Mouse (Mus musculus): ENCODE measurements at regions not wholly inside any gene's neighbourhood (a gene's known extent, or its start where the extent isn't known, plus 50 kb on each side); places are given as distances from the start of the nearest gene placed in this dataset.

DNA sequence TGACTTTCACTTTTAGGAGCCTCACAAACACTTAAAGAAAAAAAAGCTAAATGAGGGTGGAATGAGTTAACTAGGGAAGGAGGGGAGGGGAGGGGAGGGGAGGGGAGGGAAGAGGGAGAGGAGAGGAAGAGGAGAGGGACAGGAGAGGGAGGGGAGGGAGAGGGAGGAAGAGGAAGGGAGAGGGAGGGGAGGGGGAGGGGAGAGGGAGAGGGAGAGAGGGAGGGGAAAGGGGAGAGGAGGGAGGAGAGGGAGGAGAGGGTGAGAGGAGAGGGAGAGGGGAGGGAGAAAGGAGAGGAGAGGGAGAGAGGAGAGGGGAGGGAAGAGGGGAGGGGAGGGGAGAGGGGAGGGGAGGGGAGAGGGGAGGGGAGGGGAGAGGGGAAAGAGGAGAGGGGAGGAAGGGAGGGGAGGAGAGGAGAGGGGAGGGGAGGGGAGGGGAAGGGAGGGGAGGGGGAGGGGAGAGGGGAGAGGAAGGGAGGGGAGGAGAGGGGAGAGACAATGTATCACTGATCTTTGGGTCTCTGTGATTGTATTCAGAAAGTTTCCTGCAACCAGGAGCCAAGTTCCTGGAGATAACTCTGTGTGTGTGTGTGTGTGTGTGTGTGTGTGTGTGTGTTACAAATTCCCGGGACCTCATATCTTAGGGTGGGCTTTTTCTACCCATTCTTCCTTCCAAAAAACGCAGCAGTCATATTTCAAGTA is 168.3 kb downstream of the Ly86 start:
- Histone ChIP-seq H3K27me3 (replicated peaks) (no peaks in the 10 kb centered on the region), H3K4me1 (ENCODE audit: control insufficient read depth in 1 of 2, insufficient read depth in 2 of 2) (peaks cover 0 to 6% of the 10 kb centered on the region in 2 experiments; a peak in 1 of 4 replicates), H3K79me2 (replicated peaks; ENCODE audit: control insufficient read depth, extremely low read depth, insufficient read depth, poor library complexity, severe bottlenecking) (no peaks in the 10 kb centered on the region), H3K4me2 (ENCODE audit: insufficient read depth, low read depth, poor library complexity, severe bottlenecking) (no peak overlapping the region), H3K27ac (ENCODE audit: insufficient read depth, low read depth) (no peak overlapping the region), H3K36me3 (replicated peaks in 1 of 2; ENCODE audit: control insufficient read depth in 1 of 2, insufficient read depth in 1 of 2, low read length in 1 of 2) (no peaks in the 10 kb centered on the region), H3K9ac (ENCODE audit: insufficient read depth, low read depth) (no peak overlapping the region), H3K4me3 (replicated peaks in 1 of 3; ENCODE audit: low read depth in 2 of 3, low read length in 2 of 3, poor library complexity in 1 of 3) (no peak overlapping the region), H3K9me3 (replicated peaks; ENCODE audit: low read length) (no peaks in the 10 kb centered on the region)
- dilution Hi-C loops (cut with MboI; ENCODE audit: extremely low pct_ligation_motif_present, extremely low pct_unique_long_range_greater_than_20kb, low sequenced_read_pairs) = no loop called here
- DNase-seq (ENCODE audit: extremely low read depth) = no peak
- TF ChIP-seq MYC (IDR thresholded peaks at IDR 0.05; ENCODE audit: low read depth, low read length) (no peak), JUND (conservative IDR thresholded peaks at IDR 0.05; ENCODE audit: low read depth, low read length) (no peak), CHD1 (IDR thresholded peaks at IDR 0.05; ENCODE audit: low read depth, low read length) (no peak), PAX5 (IDR thresholded peaks at IDR 0.05; ENCODE audit: low read length) (no peak), EP300 (IDR thresholded peaks at IDR 0.05; ENCODE audit: low read length) (no peak), RCOR1 (conservative IDR thresholded peaks at IDR 0.05; ENCODE audit: low read depth, low read length) (no peak), ELF1 (IDR thresholded peaks at IDR 0.05; ENCODE audit: low read depth, low read length) (no peak), JUN (IDR thresholded peaks at IDR 0.05; ENCODE audit: insufficient read depth, low read depth, low read length) (no peak), E2F4 (IDR thresholded peaks at IDR 0.05; ENCODE audit: insufficient replicate concordance, low read depth, low read length) (no peak)
- in situ Hi-C loops (cut with MboI; ENCODE audit: low pct_ligation_motif_present, low pct_unique_long_range_greater_than_20kb, low sequenced_read_pairs) = no loop called here

DNA sequence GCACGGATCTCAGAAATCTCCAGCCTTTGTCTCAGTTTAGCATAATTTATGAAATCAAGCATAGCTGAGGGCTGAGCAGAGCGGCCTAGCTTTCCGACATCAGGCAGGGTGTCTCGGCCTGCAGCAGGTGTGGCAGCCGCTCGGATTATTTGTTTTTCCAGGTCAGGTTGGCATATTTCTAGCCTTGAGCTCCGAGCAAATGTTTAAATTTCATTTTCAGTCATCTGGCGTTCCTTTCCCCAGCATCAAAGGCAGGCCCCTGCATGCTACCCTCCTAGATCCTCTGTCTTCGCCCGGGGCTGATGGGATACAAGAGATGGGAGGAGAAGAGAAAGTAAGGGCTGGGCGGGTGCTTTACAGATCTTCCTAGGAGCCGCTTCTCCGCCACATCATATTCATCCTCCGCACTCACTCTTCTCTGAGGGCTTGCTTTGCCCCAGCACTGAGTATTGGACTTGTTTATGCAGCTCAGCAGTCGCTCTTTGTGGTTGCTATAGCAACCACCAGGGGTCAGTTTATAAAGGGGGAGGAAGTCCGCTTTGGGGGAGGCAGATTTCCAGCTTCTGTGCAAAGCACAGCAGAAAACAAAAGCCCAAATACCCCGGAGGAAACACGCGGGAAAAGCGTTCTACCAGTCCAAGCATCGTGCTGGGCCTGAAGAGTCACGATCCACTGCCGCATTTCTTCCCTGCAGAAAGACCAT is 169.0 kb downstream of the Ly86 start:
- no peak overlapping the region for H3K27ac ChIP-seq (ENCODE audit: insufficient read depth, low read depth)
- no peak for DNase-seq (ENCODE audit: extremely low read depth)
- H3K9ac ChIP-seq (ENCODE audit: insufficient read depth, low read depth) = no peak overlapping the region
- dilution Hi-C loops (cut with MboI; ENCODE audit: extremely low pct_ligation_motif_present, extremely low pct_unique_long_range_greater_than_20kb, low sequenced_read_pairs) = no loop called here
- in situ Hi-C loops (cut with MboI; ENCODE audit: low pct_ligation_motif_present, low pct_unique_long_range_greater_than_20kb, low sequenced_read_pairs) = no loop called here
- TF ChIP-seq UBTF (IDR thresholded peaks at IDR 0.05; ENCODE audit: low read depth, low read length) = no peak
- no peak for TF ChIP-seq KAT2A (IDR thresholded peaks at IDR 0.05; ENCODE audit: insufficient replicate concordance, low read length)
- TF ChIP-seq ETS1 (conservative IDR thresholded peaks at IDR 0.05; ENCODE audit: low read depth, low read length) = no peak
- TF ChIP-seq ZMIZ1 (IDR thresholded peaks at IDR 0.05; ENCODE audit: low read depth, low read length) = no peak
- no peak for TF ChIP-seq POLR2AphosphoS2 (IDR thresholded peaks at IDR 0.05; ENCODE audit: low read depth, low read length)
- no peak for TF ChIP-seq ZC3H11A (IDR thresholded peaks at IDR 0.05; ENCODE audit: low read depth, low read length)
- no peak for TF ChIP-seq USF2 (conservative IDR thresholded peaks at IDR 0.05; ENCODE audit: low read depth, low read length)
- no peak for TF ChIP-seq MAFK (IDR thresholded peaks at IDR 0.05; ENCODE audit: insufficient replicate concordance, low read length)
- TF ChIP-seq TBP (conservative IDR thresholded peaks at IDR 0.05; ENCODE audit: low read depth, low read length) = no peak
- no peak for TF ChIP-seq RAD21 (IDR thresholded peaks at IDR 0.05; ENCODE audit: low read depth, low read length)
- TF ChIP-seq CTCF (conservative IDR thresholded peaks at IDR 0.05 in 1 of 2, IDR thresholded peaks at IDR 0.05 in 1 of 2; ENCODE audit: low read depth in 2 of 2, low read length in 2 of 2) = no peak
- no peak for TF ChIP-seq E2F4 (IDR thresholded peaks at IDR 0.05; ENCODE audit: insufficient replicate concordance, low read depth, low read length)
- TF ChIP-seq MEF2A (IDR thresholded peaks at IDR 0.05; ENCODE audit: borderline replicate concordance, low read depth, low read length) = no peak
- no peak for TF ChIP-seq CHD1 (IDR thresholded peaks at IDR 0.05; ENCODE audit: low read depth, low read length)
- TF ChIP-seq EP300 (IDR thresholded peaks at IDR 0.05; ENCODE audit: low read length) = no peak
- H3K27me3 ChIP-seq (replicated peaks) = no peaks in the 10 kb centered on the region
- H3K4me2 ChIP-seq (ENCODE audit: insufficient read depth, low read depth, poor library complexity, severe bottlenecking) = no peak overlapping the region
- no peaks in the 10 kb centered on the region for H3K9me3 ChIP-seq (replicated peaks; ENCODE audit: low read length)
- H3K4me1 ChIP-seq (ENCODE audit: control insufficient read depth in 1 of 2, insufficient read depth in 2 of 2) = peaks cover 0 to 6% of the 10 kb centered on the region in 2 experiments; a peak in 1 of 4 replicates
- H3K36me3 ChIP-seq (replicated peaks in 1 of 2; ENCODE audit: control insufficient read depth in 1 of 2, insufficient read depth in 1 of 2, low read length in 1 of 2) = no peaks in the 10 kb centered on the region
- no peak overlapping the region for H3K4me3 ChIP-seq (replicated peaks in 1 of 3; ENCODE audit: low read depth in 2 of 3, low read length in 2 of 3, poor library complexity in 1 of 3)
- no peaks in the 10 kb centered on the region for H3K79me2 ChIP-seq (replicated peaks; ENCODE audit: control insufficient read depth, extremely low read depth, insufficient read depth, poor library complexity, severe bottlenecking)
